Mouse (Mus musculus) kidney, postnatal 36 days (tissue): ENCODE results near the gene Vmn2r120.
"Not testable (repeated sequence)": the region's sequence is repeated elsewhere in the genome, so short reads cannot be mapped to it uniquely, and the experiment has no call there.

Experiments
- DNase-seq, 2 experiments: peaks; one replicate each; pipeline ENCODE4 v3.0.0; 2021 to 2022; ENCODE audit warnings: mixed read lengths in 2 of 2

The Vmn2r120 gene

GRCm38 (mm10) chr17:57545405-57545804 is at the start of gene Vmn2r120:
Vmn2r120 (minus strand) TSS chr17:57545505.
- no peak for DNase-seq

DNA sequence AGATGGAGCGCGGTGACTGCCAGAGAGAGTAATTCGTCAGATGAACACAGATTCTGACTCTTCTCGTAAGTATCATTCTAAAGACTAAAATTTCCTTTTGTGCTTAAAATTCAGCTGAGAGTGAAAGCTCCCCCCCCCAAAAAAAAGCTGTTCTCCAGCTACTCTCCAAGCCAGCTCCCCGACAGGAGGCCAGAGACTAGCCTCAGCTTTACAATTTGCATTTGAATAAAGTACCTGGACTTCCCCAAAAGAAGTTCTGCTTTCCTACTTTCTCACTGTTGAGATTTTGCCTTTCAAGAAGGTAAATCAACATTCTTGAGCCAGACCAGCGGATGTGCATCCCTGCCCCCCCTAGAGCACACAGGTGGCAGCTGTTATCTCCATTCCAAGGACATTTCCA is 42.0 kb upstream of the Vmn2r120 start:
- DNase-seq, result not testable (repeated sequence)

DNA sequence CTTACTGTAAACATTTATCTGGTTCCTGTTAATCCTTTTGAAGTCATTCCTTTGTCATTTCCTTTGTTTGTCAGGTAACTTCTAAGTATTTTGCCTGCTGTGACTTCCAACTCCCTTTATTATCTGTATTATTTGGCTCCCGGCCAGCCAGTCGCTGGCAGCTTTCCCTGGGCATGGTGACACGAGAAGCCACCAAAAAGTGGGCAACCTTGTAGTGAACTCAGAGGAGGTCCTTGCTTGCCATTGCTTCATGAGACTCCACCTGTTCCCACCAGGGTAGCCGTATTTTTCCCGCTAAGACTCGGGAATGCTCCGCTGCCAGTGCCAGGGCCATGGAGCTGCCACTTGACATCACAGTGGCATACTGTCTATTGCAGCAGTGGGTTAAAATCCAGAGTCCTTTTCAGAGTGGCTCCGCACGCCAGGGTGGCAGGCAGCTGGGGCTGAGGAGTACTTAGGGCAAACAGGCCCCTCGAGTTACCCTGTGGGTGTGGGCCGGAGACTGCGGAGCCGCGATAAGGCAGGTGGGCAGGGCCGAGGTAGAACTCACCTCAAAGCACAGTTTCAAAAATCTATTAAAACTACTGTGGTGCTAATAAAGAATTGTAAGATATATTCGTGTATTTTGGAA is 28.9 kb upstream of the Vmn2r120 start:
- no peak for DNase-seq
